Mouse (Mus musculus) lung, embryonic 15.5 days (tissue): Measurements from ENCODE around the gene Golim4. TPM values are rescaled to one million over a fixed set of nuclear protein-coding genes. Genes with fewer than 3 reads are reported as not detected.

Source experiments
- ATAC-seq: fragments of 200-750 bp; cut with Nextera tagmentation; 2 replicates; pipeline ENCODE4 v1.8.0; 2017; ENCODE audit warnings: moderate number of reproducible peaks, borderline replicate concordance; ENCODE audit not compliant: low FRiP score, low TSS enrichment; ENCODE audit errors: extremely low read depth
- H3K27ac ChIP-seq: fragments of 300-500 bp; sonication (generic); 2 replicates; pipeline ENCODE4 v1.5.1; 2015; ENCODE audit warnings: moderate library complexity, mild to moderate bottlenecking, inconsistent platforms
- H3K27me3 ChIP-seq: fragments of 300-500 bp; sonication (generic); 2 replicates; pipeline ENCODE4 v1.6.1; 2015; ENCODE audit warnings: inconsistent platforms
- H3K36me3 ChIP-seq: fragments of 300-500 bp; sonication (generic); 2 replicates; pipeline ENCODE4 v1.6.1; 2015; ENCODE audit warnings: inconsistent platforms
- H3K4me1 ChIP-seq: fragments of 300-500 bp; sonication (generic); 2 replicates; pipeline ENCODE4 v1.6.1; 2015; ENCODE audit warnings: inconsistent platforms
- H3K4me2 ChIP-seq: fragments of 300-500 bp; sonication (generic); 2 replicates; pipeline ENCODE4 v1.6.1; 2015; ENCODE audit warnings: inconsistent platforms, mild to moderate bottlenecking, moderate library complexity
- H3K4me3 ChIP-seq: fragments of 300-500 bp; sonication (generic); 2 replicates; pipeline ENCODE4 v1.5.1; 2015; ENCODE audit warnings: mild to moderate bottlenecking, inconsistent platforms
- H3K9ac ChIP-seq: fragments of 300-500 bp; sonication (generic); 2 replicates; pipeline ENCODE4 v1.6.1; 2015; ENCODE audit warnings: inconsistent platforms
- H3K9me3 ChIP-seq: fragments of 300-500 bp; sonication (generic); 2 replicates; pipeline ENCODE4 v1.6.1; 2016; ENCODE audit warnings: inconsistent platforms
- WGBS: fragments of 180-500 bp; shearing (Covaris S2); methylation state at CpG from one replicate; pipeline ENCODE4 v1.1.7; 2015; 5-methylcytosine and 5-hydroxymethylcytosine counted together
- polyA plus RNA-seq: library from polyadenylated mRNA; unstranded; fragments of >200 nt; fragmentation: Nextera tagmentation; extraction: Ambion mirVana; gene quantifications from 2 replicates; pipeline ENCODE4 v1.2.1, GENCODE M21; 2015

Gene Golim4
- polyA plus RNA-seq, 1 experiment from 2014 or later, result 53.3 TPM

- Histone ChIP-seq H3K27me3 (no peaks in the 10 kb centered on the region), H3K27ac (no peak overlapping the region), H3K4me2 (no peak overlapping the region), H3K4me1 (0 out of 2 replicates have a peak, but pooled peaks cover 3% of the 10 kb centered on the region), H3K9ac (no peak overlapping the region), H3K36me3 (no peaks in the 10 kb centered on the region), H3K9me3 (no peaks in the 10 kb centered on the region), H3K4me3 (no peak overlapping the region)
- ATAC-seq, result peak; percentile 96
- 46% methylated on average over 12 of the region's 12 CpGs for WGBS
Measured at GRCm38 (mm10) chr3:75860760-75861159, 96.0 kb downstream of the Golim4 start.

- H3K9ac ChIP-seq, result no peak overlapping the region
- ATAC-seq, result peak; percentile 96
- H3K4me2 ChIP-seq, result 0 out of 2 replicates have a peak overlapping the region, but pooled peaks have one; percentile 9
- H3K27me3 ChIP-seq, result no peaks in the 10 kb centered on the region
- H3K4me3 ChIP-seq, result no peak overlapping the region
- no peaks in the 10 kb centered on the region for H3K36me3 ChIP-seq
- 0 out of 2 replicates have a peak, but pooled peaks cover 5% of the 10 kb centered on the region for H3K4me1 ChIP-seq
- peak overlapping the region; percentile 54 for H3K27ac ChIP-seq
- no peaks in the 10 kb centered on the region for H3K9me3 ChIP-seq
- WGBS, result 40% methylated on average over 5 of the region's 5 CpGs
Measured at GRCm38 (mm10) chr3:75835286-75835967, 121.3 kb downstream of the Golim4 start.

GRCm38 (mm10) chr3:75834827-75835226 lies 121.9 kb downstream of the Golim4 start:
- Histone ChIP-seq H3K9me3 (no peaks in the 10 kb centered on the region), H3K4me2 (no peak overlapping the region), H3K4me3 (no peak overlapping the region), H3K27ac (no peak overlapping the region; the same call in 1 of the 2 replicates), H3K36me3 (no peaks in the 10 kb centered on the region), H3K4me1 (0 out of 2 replicates have a peak, but pooled peaks cover 5% of the 10 kb centered on the region), H3K27me3 (no peaks in the 10 kb centered on the region), H3K9ac (no peak overlapping the region)
- no peak for ATAC-seq
- 56% methylated on average over 2 of the region's 2 CpGs for WGBS

Other genes with a start within 250 kb of the Golim4 start
- gene Gm29133, start 208.8 kb downstream of the Golim4 start, polyA plus RNA-seq, result not detected in 2 replicates
- 0.25 and 0.26 TPM in 2 replicates for gene Fstl5, start 117.3 kb upstream of the Golim4 start, polyA plus RNA-seq